Mouse (Mus musculus) liver, embryonic 14.5 days (tissue): ENCODE results near the gene Crhr2.

Source experiments
- CTCF ChIP-seq: IDR thresholded peaks from 2 replicates; pipeline ENCODE4 v1.5.1; 2016; ENCODE audit warnings: antibody characterized with exemption, low read depth, control low read depth
- EP300 ChIP-seq: IDR thresholded peaks from 2 replicates; pipeline ENCODE4 v1.6.1; 2016; ENCODE audit warnings: antibody characterized with exemption, low read depth

DNA sequence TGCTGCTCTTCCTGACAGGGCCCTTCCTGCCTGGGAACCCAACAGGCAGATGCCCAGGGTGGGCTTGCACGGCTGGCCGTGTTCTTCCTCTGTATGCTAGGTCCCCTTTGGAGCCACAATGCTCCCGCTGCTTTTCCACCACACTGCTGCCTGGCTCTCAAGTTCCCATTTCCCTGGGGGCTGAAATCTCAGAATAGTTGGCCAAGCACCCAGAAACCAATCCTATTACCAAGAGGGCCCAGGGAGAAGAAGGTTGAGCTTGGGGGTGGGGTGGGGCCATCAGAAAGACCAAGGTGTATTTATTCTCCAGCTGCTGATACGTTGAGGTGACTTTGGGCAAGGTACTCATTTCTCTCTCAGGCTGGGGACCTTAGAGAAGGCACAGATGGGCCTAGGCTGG is 1.5 kb downstream of the Crhr2 start:
- no peak for TF ChIP-seq CTCF
- no peak for TF ChIP-seq EP300
